Comparison of ENCODE assay signal across 24 mouse cellular contexts in the genomic region with DNA sequence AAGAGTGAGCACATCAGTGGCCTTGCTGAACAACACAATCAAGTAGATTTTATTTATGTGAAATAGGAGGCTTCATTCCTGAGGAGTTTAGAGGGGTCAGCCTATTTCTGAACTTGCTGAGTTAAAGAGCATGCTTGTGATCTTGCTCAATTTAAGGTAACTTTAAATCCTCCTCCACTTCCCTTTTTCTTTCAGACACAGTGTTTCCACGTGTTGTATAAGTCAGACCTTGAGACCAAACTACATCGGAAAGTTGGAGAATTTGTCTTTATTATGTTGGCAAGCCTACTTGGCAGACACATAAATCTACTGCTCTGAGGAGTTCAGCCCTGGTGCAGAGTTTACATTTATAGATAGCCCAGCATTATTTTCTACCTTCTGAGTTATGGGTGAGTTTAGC. TPM values are rescaled to one million over a fixed set of nuclear protein-coding genes. Genes with fewer than 3 reads are reported as not detected.
DNase-seq lines count a peak whose midpoint lies in the region; ATAC-seq and TF ChIP-seq lines count a peak whose summit lies in the region.
"Had no signal": no experiment of that assay in that cellular context is flagged by ENCODE, and none has a peak within 500 bp of the region (broad histone marks: within the 10 kb centered on the region; RNA-seq: fewer than 3 reads in every experiment).

No protein-coding gene starts in this region.

- no peak overlapping the region for H3K4me3 ChIP-seq in MEL (ENCODE audit: control insufficient read depth in 1 of 2, insufficient read depth in 1 of 2, low read depth in 2 of 2, low read length in 2 of 2)
- no peak overlapping the region for H3K4me3 ChIP-seq in hindbrain, embryonic 16.5 days (ENCODE audit: low read length)
- H3K4me3 ChIP-seq: embryonic facial prominence, embryonic 10.5 days; embryonic facial prominence, embryonic 12.5 days; forebrain, embryonic 13.5 days; forebrain, embryonic 15.5 days had no signal

- peak overlapping the region; percentile 35 for H3K27ac ChIP-seq in MEL (ENCODE audit: control insufficient read depth, low read depth, low read length)
- no peak overlapping the region for H3K27ac ChIP-seq in hindbrain, embryonic 16.5 days (ENCODE audit: low read depth, low read length)
- H3K27ac ChIP-seq: embryonic facial prominence, embryonic 10.5 days; embryonic facial prominence, embryonic 12.5 days; forebrain, embryonic 13.5 days; forebrain, embryonic 15.5 days had no signal

- H3K79me2 ChIP-seq in MEL (ENCODE audit: control insufficient read depth, insufficient read depth, low read length, poor library complexity): peaks cover 18% of the 10 kb centered on the region

- no peak for TF ChIP-seq RAD21 in MEL (IDR thresholded peaks at IDR 0.05; ENCODE audit: low read depth, low read length)

- 80% methylated on average over 2 of the region's 2 CpGs for WGBS in hindbrain, embryonic 16.5 days

- H3K9ac ChIP-seq in MEL (ENCODE audit: control insufficient read depth, low read depth, low read length, poor library complexity, severe bottlenecking): peak overlapping the region; percentile 41
- no peak overlapping the region for H3K9ac ChIP-seq in hindbrain, embryonic 16.5 days (ENCODE audit: low read depth, low read length)
- H3K9ac ChIP-seq: embryonic facial prominence, embryonic 12.5 days; forebrain, embryonic 13.5 days; forebrain, embryonic 15.5 days; forebrain, postnatal 0 days had no signal

- H3K9me3 ChIP-seq in MEL (replicated peaks; ENCODE audit: insufficient read depth, low read length): no peaks in the 10 kb centered on the region
- H3K9me3 ChIP-seq in hindbrain, embryonic 16.5 days (ENCODE audit: control insufficient read depth, low read length): no peaks in the 10 kb centered on the region
- H3K9me3 ChIP-seq: embryonic facial prominence, embryonic 12.5 days; forebrain, embryonic 15.5 days; G1E had no signal

- peaks cover 24 to 29% of the 10 kb centered on the region in 2 experiments for H3K4me1 ChIP-seq in MEL (ENCODE audit: control insufficient read depth in 1 of 2, insufficient read depth in 2 of 2, low read length in 2 of 2)
- H3K4me1 ChIP-seq in hindbrain, embryonic 16.5 days (ENCODE audit: control insufficient read depth, insufficient read depth, low read depth, low read length): peaks cover 15% of the 10 kb centered on the region

- H3K36me3 ChIP-seq in MEL (ENCODE audit: control insufficient read depth in 1 of 2, insufficient read depth in 2 of 2, low read length in 2 of 2): peaks cover 6 to 44% of the 10 kb centered on the region in 2 experiments; a peak in 3 of 4 replicates
- peaks cover 11% of the 10 kb centered on the region; the same call in 1 of the 2 replicates for H3K36me3 ChIP-seq in hindbrain, embryonic 16.5 days (ENCODE audit: control insufficient read depth, insufficient read depth, low read length)

- no peak for TF ChIP-seq EP300 in MEL (IDR thresholded peaks at IDR 0.05; ENCODE audit: low read depth in 1 of 2, low read length in 2 of 2)

- H3K27me3 ChIP-seq in MEL (ENCODE audit: control insufficient read depth in 1 of 2, insufficient read depth in 2 of 2, low read length in 2 of 2): no peaks in the 10 kb centered on the region
- H3K27me3 ChIP-seq in hindbrain, embryonic 16.5 days (replicated peaks; ENCODE audit: control insufficient read depth, insufficient read depth, low read length): no peaks in the 10 kb centered on the region
- H3K27me3 ChIP-seq: CH12.LX; embryonic facial prominence, embryonic 12.5 days; forebrain, embryonic 13.5 days; forebrain, embryonic 15.5 days; Patski had no signal

- H3K4me2 ChIP-seq in hindbrain, embryonic 16.5 days (ENCODE audit: low read length): no peak overlapping the region
- H3K4me2 ChIP-seq: embryonic facial prominence, embryonic 12.5 days; forebrain, embryonic 15.5 days had no signal

- no peak for TF ChIP-seq POLR2A in MEL (IDR thresholded peaks at IDR 0.05; ENCODE audit: control insufficient read depth in 1 of 2, insufficient read depth in 1 of 2, low read depth in 1 of 2, low read length in 2 of 2, poor library complexity in 1 of 2)

- TF ChIP-seq CTCF in MEL (IDR thresholded peaks at IDR 0.05 in 2 of 3, conservative IDR thresholded peaks at IDR 0.05 in 1 of 3; ENCODE audit: control insufficient read depth in 1 of 3, insufficient read depth in 1 of 3, low read depth in 2 of 3, low read length in 3 of 3, poor library complexity in 1 of 3, severe bottlenecking in 1 of 3): no peak

- ATAC-seq in granulocyte monocyte progenitor cell, adult 5-6 weeks (replicated peaks; ENCODE audit: poor library complexity, severe bottlenecking): peak; percentile 28
- no peak for ATAC-seq in hindbrain, embryonic 16.5 days
- ATAC-seq: activated CD4-positive, CD25-positive, alpha-beta regulatory T cell, adult 4 months; CD4-positive, CD25-positive, alpha-beta regulatory T cell, adult 4 months; forebrain, embryonic 13.5 days; forebrain, embryonic 15.5 days; forebrain, postnatal 0 days; Patski had no signal

- DNase-seq in MEL (ENCODE audit: low read depth, low spot score): peak; percentile 65
- DNase-seq in urinary bladder, adult 2 months (ENCODE audit: low spot score): no peak
- DNase-seq in layer of hippocampus, adult 18-20 months (ENCODE audit: low spot score in 2 of 2): no peak
- DNase-seq: adrenal gland, adult 8-10 months; adrenal gland, postnatal 14 days; adrenal gland, postnatal 36 days; B cell, adult 2 months; cerebellum, adult 11-12 months; cerebellum, adult 2 months; cerebellum, adult 9-10 months; cerebellum, postnatal 10 days; cerebellum, postnatal 25 days; forebrain, postnatal 0 days had no signal

TF ChIP-seq in MEL, 35 proteins besides CTCF, POLR2A, EP300 and RAD21 (continues in another document):
- TF ChIP-seq MAX (IDR thresholded peaks at IDR 0.05; ENCODE audit: low read length) (peak; percentile 84), ELF1 (IDR thresholded peaks at IDR 0.05; ENCODE audit: low read depth, low read length) (no peak), E2F4 (IDR thresholded peaks at IDR 0.05; ENCODE audit: borderline replicate concordance, low read depth, low read length) (no peak), USF1 (IDR thresholded peaks at IDR 0.05; ENCODE audit: low read depth, low read length) (no peak), NRF1 (IDR thresholded peaks at IDR 0.05; ENCODE audit: insufficient read depth, low read depth, low read length, poor library complexity, severe bottlenecking) (no peak), MYC (IDR thresholded peaks at IDR 0.05; ENCODE audit: low read depth, low read length) (peak; percentile 94), SIN3A (IDR thresholded peaks at IDR 0.05; ENCODE audit: low read length) (peak; percentile 66), ZC3H11A (IDR thresholded peaks at IDR 0.05; ENCODE audit: low read depth, low read length) (no peak), ZNF384 (IDR thresholded peaks at IDR 0.05; ENCODE audit: low read depth, low read length) (no peak), TBP (IDR thresholded peaks at IDR 0.05; ENCODE audit: low read depth, low read length) (no peak), CHD1 (IDR thresholded peaks at IDR 0.05; ENCODE audit: low read depth, low read length) (no peak), UBTF (IDR thresholded peaks at IDR 0.05; ENCODE audit: borderline replicate concordance, insufficient read depth, low read depth, low read length) (no peak), MAZ (IDR thresholded peaks at IDR 0.05; ENCODE audit: low read depth, low read length) (no peak), ZKSCAN1 (IDR thresholded peaks at IDR 0.05; ENCODE audit: low read depth, low read length) (no peak), POLR2AphosphoS2 (IDR thresholded peaks at IDR 0.05; ENCODE audit: low read length) (no peak)

RNA-seq across cellular contexts. Expression of a gene that starts 1.8 kb away (rescaled TPM):
- 106 and 109 TPM in 2 replicates for total RNA-seq in MEL (2012; rRNA removed)
- 100 to 1,000 TPM in 1 of 2 experiments, not detected in 1; 110 TPM for polyA plus RNA-seq in MEL (2012; ENCODE audit: insufficient read depth in 1 of 2, insufficient read length in 2 of 2, low read depth in 1 of 2, low replicate concordance in 2 of 2, missing spikeins in 1 of 2)
- total RNA-seq in granulocyte monocyte progenitor cell, adult 5-6 weeks (2014; fragmentation: Nextera tagmentation): 51.3 and 62.2 TPM in 2 replicates
- 82.6 and 88.5 TPM in 2 replicates for total RNA-seq in granulocyte monocyte progenitor cell, adult 5-6 weeks (2017)
- 23.2 and 23.8 TPM in 2 replicates for polyA plus RNA-seq in urinary bladder, adult 2 months (2012; rRNA removed)
- total RNA-seq in layer of hippocampus, adult 18-20 months (2021): 10 to 100 TPM; 18.5 to 19.5 TPM
- polyA plus RNA-seq in hindbrain, embryonic 16.5 days (2015; fragmentation: Nextera tagmentation; extraction: Ambion mirVana): 49.8 and 55.0 TPM in 2 replicates

RNA-seq across cellular contexts. Expression of a gene that starts 29.2 kb away (rescaled TPM):
- 38.5 and 40.0 TPM in 2 replicates for total RNA-seq in MEL (2012; rRNA removed)
- 100 to 1,000 TPM in 1 of 2 experiments, 10 to 100 TPM in 1; 79.6 to 490 TPM for polyA plus RNA-seq in MEL (2012; ENCODE audit: insufficient read depth in 1 of 2, insufficient read length in 2 of 2, low read depth in 1 of 2, low replicate concordance in 2 of 2, missing spikeins in 1 of 2)
- total RNA-seq in granulocyte monocyte progenitor cell, adult 5-6 weeks (2014; fragmentation: Nextera tagmentation): 46.1 and 57.1 TPM in 2 replicates
- total RNA-seq in granulocyte monocyte progenitor cell, adult 5-6 weeks (2017): 70.6 and 70.8 TPM in 2 replicates
- 29.3 and 32.4 TPM in 2 replicates for polyA plus RNA-seq in urinary bladder, adult 2 months (2012; rRNA removed)
- total RNA-seq in layer of hippocampus, adult 18-20 months (2021): 10 to 100 TPM; 26.6 to 33.7 TPM
- 51.1 and 52.6 TPM in 2 replicates for polyA plus RNA-seq in hindbrain, embryonic 16.5 days (2015; fragmentation: Nextera tagmentation; extraction: Ambion mirVana)

RNA-seq across cellular contexts. Expression of a gene that starts 29.3 kb away (rescaled TPM):
- 222 and 230 TPM in 2 replicates for total RNA-seq in MEL (2012; rRNA removed)
- polyA plus RNA-seq in MEL (2012; ENCODE audit: insufficient read depth in 1 of 2, insufficient read length in 2 of 2, low read depth in 1 of 2, low replicate concordance in 2 of 2, missing spikeins in 1 of 2): 100 to 1,000 TPM; 200 to 445 TPM
- 154 and 160 TPM in 2 replicates for total RNA-seq in granulocyte monocyte progenitor cell, adult 5-6 weeks (2014; fragmentation: Nextera tagmentation)
- total RNA-seq in granulocyte monocyte progenitor cell, adult 5-6 weeks (2017): 200 and 213 TPM in 2 replicates
- polyA plus RNA-seq in urinary bladder, adult 2 months (2012; rRNA removed): 145 and 185 TPM in 2 replicates
- total RNA-seq in layer of hippocampus, adult 18-20 months (2021): 100 to 1,000 TPM; 127 to 129 TPM
- 227 and 248 TPM in 2 replicates for polyA plus RNA-seq in hindbrain, embryonic 16.5 days (2015; fragmentation: Nextera tagmentation; extraction: Ambion mirVana)

RNA-seq across cellular contexts. Expression of a gene that starts 35.3 kb away (rescaled TPM):
- total RNA-seq in MEL (2012; rRNA removed): 1.6 and 2.2 TPM in 2 replicates
- 10 to 100 TPM in 1 of 2 experiments, 1 to 10 TPM in 1; 3.5 to 42.2 TPM for polyA plus RNA-seq in MEL (2012; ENCODE audit: insufficient read depth in 1 of 2, insufficient read length in 2 of 2, low read depth in 1 of 2, low replicate concordance in 2 of 2, missing spikeins in 1 of 2)
- 2.4 and 4.7 TPM in 2 replicates for total RNA-seq in granulocyte monocyte progenitor cell, adult 5-6 weeks (2014; fragmentation: Nextera tagmentation)
- 1.7 and 2.5 TPM in 2 replicates for total RNA-seq in granulocyte monocyte progenitor cell, adult 5-6 weeks (2017)
- 5.6 and 5.7 TPM in 2 replicates for polyA plus RNA-seq in urinary bladder, adult 2 months (2012; rRNA removed)
- 1 to 10 TPM; 1.9 to 2.9 TPM for total RNA-seq in layer of hippocampus, adult 18-20 months (2021)
- polyA plus RNA-seq in hindbrain, embryonic 16.5 days (2015; fragmentation: Nextera tagmentation; extraction: Ambion mirVana): 1.4 and 1.7 TPM in 2 replicates
